Mouse (Mus musculus) urinary bladder, postnatal 36 days (tissue): ENCODE data around the gene Mgll.

ENCODE experiments used
- DNase-seq, 2 experiments: peaks; one replicate each; pipeline ENCODE4 v3.0.0; 2022; ENCODE audit warnings: low spot score in 2 of 2, mixed read lengths in 1 of 2

Gene Mgll

GRCm38 (mm10) chr6:88770981-88771380 lies 46.8 kb downstream of the Mgll start:
- DNase-seq = no peak

GRCm38 (mm10) chr6:88772041-88772440 lies 47.8 kb downstream of the Mgll start:
- no peak for DNase-seq

GRCm38 (mm10) chr6:88774055-88774454 lies 49.8 kb downstream of the Mgll start:
- DNase-seq = no peak

GRCm38 (mm10) chr6:88775267-88775666 lies 51.1 kb downstream of the Mgll start:
- DNase-seq = no peak

- peak in 1 of 2 experiments; percentile 51 for DNase-seq
Observed at GRCm38 (mm10) chr6:88776336-88776923, 52.2 kb downstream of the Mgll start.

- no peak for DNase-seq
Observed at GRCm38 (mm10) chr6:88776964-88777363, 52.8 kb downstream of the Mgll start.

- no peak for DNase-seq
Observed at GRCm38 (mm10) chr6:88778047-88778688, 54.0 kb downstream of the Mgll start.

- no peak for DNase-seq
Observed at GRCm38 (mm10) chr6:88779755-88780154, 55.5 kb downstream of the Mgll start.

- no peak for DNase-seq
Observed at GRCm38 (mm10) chr6:88781919-88782318, 57.7 kb downstream of the Mgll start.

GRCm38 (mm10) chr6:88782981-88783397 lies 58.8 kb downstream of the Mgll start:
- no peak for DNase-seq

- no peak for DNase-seq
Observed at GRCm38 (mm10) chr6:88784691-88785173, 60.5 kb downstream of the Mgll start.

GRCm38 (mm10) chr6:88785331-88785730 lies 61.1 kb downstream of the Mgll start:
- no peak for DNase-seq

GRCm38 (mm10) chr6:88785781-88786542 lies 61.8 kb downstream of the Mgll start:
- DNase-seq = no peak

- DNase-seq = no peak
Observed at GRCm38 (mm10) chr6:88786732-88787445, 62.7 kb downstream of the Mgll start.

GRCm38 (mm10) chr6:88787496-88787895 lies 63.3 kb downstream of the Mgll start:
- DNase-seq = no peak

- no peak for DNase-seq
Observed at GRCm38 (mm10) chr6:88788219-88788618, 64.0 kb downstream of the Mgll start.

- DNase-seq = no peak
Observed at GRCm38 (mm10) chr6:88791299-88791698, 67.1 kb downstream of the Mgll start.

- DNase-seq = no peak
Observed at GRCm38 (mm10) chr6:88792147-88792691, 68.0 kb downstream of the Mgll start.

- no peak for DNase-seq
Observed at GRCm38 (mm10) chr6:88793243-88793642, 69.0 kb downstream of the Mgll start.

- DNase-seq = no peak
Observed at GRCm38 (mm10) chr6:88793872-88794271, 69.7 kb downstream of the Mgll start.

GRCm38 (mm10) chr6:88794561-88794971 lies 70.4 kb downstream of the Mgll start:
- no peak for DNase-seq

- no peak for DNase-seq
Observed at GRCm38 (mm10) chr6:88800191-88800590, 76.0 kb downstream of the Mgll start.
